ENCODE assay signal across 9 mouse cellular contexts in genomic region chr5:73633141-73633540, GRCm38 (mm10). TPM values are rescaled to one million over a fixed set of nuclear protein-coding genes. Genes with fewer than 3 reads are reported as not detected.
DNase-seq lines count a peak whose midpoint lies in the region; ATAC-seq and TF ChIP-seq lines count a peak whose summit lies in the region.
"Had no signal": no experiment of that assay in that cellular context is flagged by ENCODE, and none has a peak within 500 bp of the region (broad histone marks: within the 10 kb centered on the region; RNA-seq: fewer than 3 reads in every experiment).

No protein-coding gene starts in this region.

- 57% methylated on average over 8 of the region's 8 CpGs for WGBS in forebrain, embryonic 10.5 days
- WGBS in forebrain, embryonic 15.5 days: 53% methylated on average over 8 of the region's 8 CpGs
- 59% methylated on average over 8 of the region's 8 CpGs for WGBS in midbrain, postnatal 0 days

- peaks cover 30% of the 10 kb centered on the region for H3K4me1 ChIP-seq in forebrain, embryonic 10.5 days
- H3K4me1 ChIP-seq in forebrain, embryonic 15.5 days: peaks cover 4% of the 10 kb centered on the region
- H3K4me1 ChIP-seq in midbrain, postnatal 0 days (ENCODE audit: insufficient read depth, low read length): no peaks in the 10 kb centered on the region

- no peak overlapping the region for H3K4me2 ChIP-seq in forebrain, embryonic 15.5 days (replicated peaks)
- no peak overlapping the region for H3K4me2 ChIP-seq in midbrain, postnatal 0 days (ENCODE audit: low read depth, low read length, poor library complexity, severe bottlenecking)

- ATAC-seq in forebrain, embryonic 15.5 days (replicated peaks): no peak
- ATAC-seq in midbrain, postnatal 0 days (ENCODE audit: low FRiP score): no peak

- H3K27me3 ChIP-seq in forebrain, embryonic 10.5 days (ENCODE audit: poor library complexity, severe bottlenecking): no peaks in the 10 kb centered on the region
- no peaks in the 10 kb centered on the region for H3K27me3 ChIP-seq in forebrain, embryonic 15.5 days
- no peaks in the 10 kb centered on the region for H3K27me3 ChIP-seq in midbrain, postnatal 0 days (ENCODE audit: insufficient read depth, low read length)

- peak; percentile 96 for TF ChIP-seq CTCF in left cerebral cortex, adult 2 months (IDR thresholded peaks at IDR 0.05)
- TF ChIP-seq CTCF in midbrain, postnatal 0 days (IDR thresholded peaks at IDR 0.05): peak; percentile 89

- no peak overlapping the region for H3K27ac ChIP-seq in forebrain, embryonic 10.5 days
- H3K27ac ChIP-seq in forebrain, embryonic 15.5 days (replicated peaks): no peak overlapping the region
- H3K27ac ChIP-seq in left cerebral cortex, adult 2 months: no peak overlapping the region
- H3K27ac ChIP-seq in midbrain, postnatal 0 days (ENCODE audit: low read depth, low read length): no peak overlapping the region

- H3K9me3 ChIP-seq in forebrain, embryonic 10.5 days: peaks cover 10% of the 10 kb centered on the region
- H3K9me3 ChIP-seq in forebrain, embryonic 15.5 days: no peaks in the 10 kb centered on the region
- H3K9me3 ChIP-seq in midbrain, postnatal 0 days (ENCODE audit: low read length): no peaks in the 10 kb centered on the region

- intact Hi-C loops in heart, postnatal 14 days (cut with DNase I): loop anchor here (1.0 kb wide), 1 partner anchor 202 kb away; no protein-coding TSS in a partner anchor
- intact Hi-C loops in left cerebral cortex, adult 2 months (cut with DNase I): loop anchor here (1.0 to 2.0 kb wide), 2 partner anchors 92 to 202 kb away; no protein-coding TSS in a partner anchor

- H3K36me3 ChIP-seq in forebrain, embryonic 10.5 days (replicated peaks): peaks cover 37% of the 10 kb centered on the region
- H3K36me3 ChIP-seq in forebrain, embryonic 15.5 days: peaks cover 20% of the 10 kb centered on the region
- peaks cover 16% of the 10 kb centered on the region for H3K36me3 ChIP-seq in midbrain, postnatal 0 days (ENCODE audit: insufficient read depth, low read length)

- no peak overlapping the region for H3K9ac ChIP-seq in forebrain, embryonic 15.5 days (replicated peaks)
- no peak overlapping the region for H3K9ac ChIP-seq in midbrain, postnatal 0 days (replicated peaks; ENCODE audit: low read length, poor library complexity, severe bottlenecking)

- DNase-seq in forebrain, embryonic 10.5 days (ENCODE audit: extremely low spot score, low spot score): peak; percentile 68
- peak; percentile 76 to 80 for DNase-seq in adrenal gland, adult 18-20 months (ENCODE audit: low spot score in 2 of 2)
- peak; percentile 51 for DNase-seq in embryo, embryonic 11.5 days (ENCODE audit: low read depth, low spot score)
- DNase-seq in heart, postnatal 14 days: peak; percentile 70 to 84
- peak; percentile 72 to 84 for DNase-seq in left cerebral cortex, adult 2 months (ENCODE audit: extremely low spot score in 1 of 2, low spot score in 2 of 2)
- peak; percentile 86 for DNase-seq in midbrain, postnatal 0 days (ENCODE audit: low spot score)
- DNase-seq in testis, postnatal 14 days (ENCODE audit: low spot score): peak; percentile 71

- H3K4me3 ChIP-seq in forebrain, embryonic 10.5 days: no peak overlapping the region
- H3K4me3 ChIP-seq in forebrain, embryonic 15.5 days: no peak overlapping the region
- no peak overlapping the region for H3K4me3 ChIP-seq in left cerebral cortex, adult 2 months
- H3K4me3 ChIP-seq in midbrain, postnatal 0 days (ENCODE audit: low read depth, low read length): no peak overlapping the region

RNA-seq across cellular contexts. Expression of gene Lrrc66, which starts 0.8 kb away (rescaled TPM):
- polyA plus RNA-seq in forebrain, embryonic 10.5 days (2016; fragmentation: Nextera tagmentation; extraction: Ambion mirVana): not detected in 2 replicates
- polyA plus RNA-seq in forebrain, embryonic 15.5 days (2015; fragmentation: Nextera tagmentation; extraction: Ambion mirVana): not detected in 2 replicates
- total RNA-seq in adrenal gland, adult 18-20 months (2021): under 1 TPM in 1 of 2 experiments, not detected in 1; 0.10 TPM
- under 1 TPM in 1 of 2 experiments, not detected in 1; 0.07 TPM for total RNA-seq in heart, postnatal 14 days (2021)
- not detected for total RNA-seq in left cerebral cortex, adult 2 months (2021)
- total RNA-seq in midbrain, postnatal 0 days (2014; rRNA removed): not detected in 2 replicates
- polyA plus RNA-seq in midbrain, postnatal 0 days (2015; fragmentation: Nextera tagmentation; extraction: Ambion mirVana): not detected in 2 replicates
- polyA plus RNA-seq: lung, embryonic 16.5 days had no signal

RNA-seq across cellular contexts. Expression of gene Sgcb, which starts 14.4 kb away (rescaled TPM):
- polyA plus RNA-seq in forebrain, embryonic 10.5 days (2016; fragmentation: Nextera tagmentation; extraction: Ambion mirVana): 19.7 and 20.4 TPM in 2 replicates
- polyA plus RNA-seq in forebrain, embryonic 15.5 days (2015; fragmentation: Nextera tagmentation; extraction: Ambion mirVana): 25.3 and 25.4 TPM in 2 replicates
- 10 to 100 TPM; 20.9 to 26.7 TPM for total RNA-seq in adrenal gland, adult 18-20 months (2021)
- total RNA-seq in heart, postnatal 14 days (2021): 10 to 100 TPM; 78.5 to 84.3 TPM
- total RNA-seq in left cerebral cortex, adult 2 months (2021): 10 to 100 TPM; 39.8 to 42.9 TPM
- total RNA-seq in midbrain, postnatal 0 days (2014; rRNA removed): 24.7 TPM in 2 replicates
- polyA plus RNA-seq in midbrain, postnatal 0 days (2015; fragmentation: Nextera tagmentation; extraction: Ambion mirVana): 49.7 and 53.5 TPM in 2 replicates

RNA-seq across cellular contexts. Expression of gene Spata18, which starts 18.0 kb away (rescaled TPM):
- 0.09 TPM in 1 of 2 replicates, not detected in the other for polyA plus RNA-seq in forebrain, embryonic 10.5 days (2016; fragmentation: Nextera tagmentation; extraction: Ambion mirVana)
- 0.17 and 0.78 TPM in 2 replicates for polyA plus RNA-seq in forebrain, embryonic 15.5 days (2015; fragmentation: Nextera tagmentation; extraction: Ambion mirVana)
- total RNA-seq in adrenal gland, adult 18-20 months (2021): not detected
- 1 to 10 TPM in 1 of 2 experiments, under 1 TPM in 1; 0.90 to 1.4 TPM for total RNA-seq in heart, postnatal 14 days (2021)
- total RNA-seq in left cerebral cortex, adult 2 months (2021): not detected
- total RNA-seq in midbrain, postnatal 0 days (2014; rRNA removed): 1.6 and 1.9 TPM in 2 replicates
- 0.63 and 0.69 TPM in 2 replicates for polyA plus RNA-seq in midbrain, postnatal 0 days (2015; fragmentation: Nextera tagmentation; extraction: Ambion mirVana)
